Mouse (Mus musculus) central nervous system, embryonic 18 days (tissue): ENCODE data around the gene Gm9789. TPM values are rescaled to one million over a fixed set of nuclear protein-coding genes. Genes with fewer than 3 reads are reported as not detected.

Source experiments
- polyA plus RNA-seq: library from polyadenylated mRNA; depleted of rRNA; stranded (reverse); fragments of >200 nt; gene quantifications from 2 replicates; pipeline ENCODE4 v1.2.3, GENCODE M21; 2012; rRNA removed

Gm9789 gene
- not detected in 2 replicates for polyA plus RNA-seq

GRCm38 (mm10) chr16:89157652-89158051 is at the start of gene Gm9789:
TSS of gene Gm9789 (plus strand) at chr16:89157952.

DNA sequence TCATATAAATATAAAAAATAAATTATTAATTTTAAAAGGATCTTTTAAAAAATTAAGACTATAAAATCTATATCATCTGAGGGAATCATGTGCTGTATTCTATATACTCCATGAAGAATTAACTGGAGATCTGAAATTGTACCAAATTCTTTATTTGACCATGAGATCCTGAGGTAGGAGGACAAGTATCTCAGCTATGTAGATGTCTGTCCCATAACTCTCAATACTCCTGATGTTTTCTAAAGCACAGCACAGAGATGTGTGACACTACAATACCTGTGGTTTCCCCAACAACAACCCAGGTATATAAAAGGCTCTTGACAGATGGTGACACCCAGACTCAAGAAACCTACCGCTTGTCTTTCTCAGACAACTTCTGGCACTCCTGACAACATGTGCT is 17.2 kb upstream of the Gm9789 start, which contains the start of gene Gm6358:
Gm6358 (plus strand) TSS at position 301 of the 400 bp plus-strand sequence.

GRCm38 (mm10) chr16:89150786-89151185 is 7.0 kb upstream of the Gm9789 start, which contains the start of gene Gm10061:
TSS of gene Gm10061 (plus strand) at chr16:89151086.

GRCm38 (mm10) chr16:89169190-89169589 is 11.4 kb downstream of the Gm9789 start, which contains the start of gene Gm7735:
TSS of gene Gm7735 (plus strand) at chr16:89169490.

DNA sequence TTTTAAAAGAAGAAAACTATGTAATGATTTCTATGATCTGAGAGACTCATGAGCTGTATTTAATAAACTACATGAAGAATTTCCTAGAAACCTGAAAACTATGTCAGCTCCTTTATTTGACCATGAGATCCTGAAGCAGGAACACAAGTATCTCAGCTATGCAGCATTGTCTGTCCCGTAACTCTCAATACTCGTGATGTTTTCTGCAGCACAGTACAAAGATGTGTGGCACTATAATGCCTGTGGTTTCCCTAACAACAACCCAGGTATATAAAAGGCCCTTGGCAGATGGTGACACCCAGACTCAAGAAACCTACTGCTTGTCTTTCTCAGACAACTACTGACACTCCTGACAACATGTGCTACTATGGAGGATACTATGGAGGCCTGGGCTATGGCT is 16.7 kb downstream of the Gm9789 start, which contains the start of gene 1110057P08Rik:
1110057P08Rik (plus strand) TSS at position 301 of the 400 bp plus-strand sequence.

GRCm38 (mm10) chr16:89205561-89205960 is 47.8 kb downstream of the Gm9789 start, which contains the start of gene Krtap20-2:
TSS of gene Krtap20-2 (plus strand) at chr16:89205861.

Other genes with a start within 250 kb of the Gm9789 start
- gene Krtap19-9b, start 225.7 kb upstream of the Gm9789 start, polyA plus RNA-seq = not detected in 2 replicates
- gene Krtap16-3, start 195.1 kb upstream of the Gm9789 start, polyA plus RNA-seq = not detected in 2 replicates
- gene Krtap22-2, start 147.2 kb upstream of the Gm9789 start, polyA plus RNA-seq = not detected in 2 replicates
- not detected in 2 replicates for gene Gm10229, start 142.7 kb upstream of the Gm9789 start, polyA plus RNA-seq
- gene Krtap6-1, start 126.3 kb upstream of the Gm9789 start, polyA plus RNA-seq = not detected in 2 replicates
- not detected in 2 replicates for gene Gm10228, start 116.5 kb upstream of the Gm9789 start, polyA plus RNA-seq
- gene Krtap6-5, start 110.1 kb upstream of the Gm9789 start, polyA plus RNA-seq = not detected in 2 replicates
- not detected in 2 replicates for gene 1110025L11Rik, start 94.0 kb upstream of the Gm9789 start, polyA plus RNA-seq
- not detected in 2 replicates for gene Krtap6-3, start 73.9 kb upstream of the Gm9789 start, polyA plus RNA-seq
- not detected in 2 replicates for gene Gm6358, start 17.1 kb upstream of the Gm9789 start, polyA plus RNA-seq
- not detected in 2 replicates for gene Gm10061, start 6.9 kb upstream of the Gm9789 start, polyA plus RNA-seq
- not detected in 2 replicates for gene Gm7735, start 11.5 kb downstream of the Gm9789 start, polyA plus RNA-seq
- not detected in 2 replicates for gene 1110057P08Rik, start 16.8 kb downstream of the Gm9789 start, polyA plus RNA-seq
- gene Krtap20-2, start 47.9 kb downstream of the Gm9789 start, polyA plus RNA-seq = not detected in 2 replicates
- gene Krtap21-1, start 245.9 kb downstream of the Gm9789 start, polyA plus RNA-seq = not detected in 2 replicates